Mouse (Mus musculus) cortical plate, adult 2 months (tissue): ENCODE data around the gene Slc36a3.

Experiments used
- CTCF ChIP-seq: fragments of 200-500 bp; IDR thresholded peaks from 2 replicates; pipeline ENCODE4 v1.5.1; 2011; ENCODE audit warnings: mild to moderate bottlenecking, control low read depth, low read length; ENCODE audit not compliant: insufficient read depth; ENCODE audit errors: extremely low read depth
- POLR2A ChIP-seq: fragments of 200-500 bp; IDR thresholded peaks from 2 replicates; pipeline ENCODE4 v1.6.1; 2011; ENCODE audit warnings: mild to moderate bottlenecking, low read length, control low read depth; ENCODE audit not compliant: insufficient read depth; ENCODE audit errors: extremely low read depth

GRCm38 (mm10) chr11:55121430-55121829 lies 30.1 kb downstream of the Slc36a3 start:
- TF ChIP-seq CTCF (no peak), POLR2A (no peak)
